Mouse (Mus musculus) c-Kit-positive CD71-negative TER-119-negative erythroid progenitor cells, embryonic 14.5 days (primary cell): Measurements from ENCODE around the gene Camk2n1.
"Not testable (repeated sequence)": the region's sequence is repeated elsewhere in the genome, so short reads cannot be mapped to it uniquely, and the experiment has no call there.

Source experiments
- DNase-seq: peaks from one replicate; pipeline ENCODE4 v3.0.0-alpha.2; 2013; ENCODE audit warnings: low read depth

The Camk2n1 gene

GRCm38 (mm10) chr4:138453753-138454570, at the start of gene Camk2n1:
Gene Camk2n1 (plus strand): TSS chr4:138454314.
- DNase-seq = no peak

- DNase-seq = no peak
Observed at GRCm38 (mm10) chr4:138404806-138405205, 49.3 kb upstream of the Camk2n1 start.

- peak; percentile 49 for DNase-seq
Observed at GRCm38 (mm10) chr4:138407479-138408194, 46.5 kb upstream of the Camk2n1 start.

GRCm38 (mm10) chr4:138411011-138411410, 43.1 kb upstream of the Camk2n1 start:
- no peak for DNase-seq

- DNase-seq = no peak
Observed at GRCm38 (mm10) chr4:138411504-138412121, 42.5 kb upstream of the Camk2n1 start.

- no peak for DNase-seq
Observed at GRCm38 (mm10) chr4:138414725-138415124, 39.4 kb upstream of the Camk2n1 start.

GRCm38 (mm10) chr4:138415991-138416390, 38.1 kb upstream of the Camk2n1 start:
- DNase-seq = no peak

- DNase-seq = no peak
Observed at GRCm38 (mm10) chr4:138416414-138416813, 37.7 kb upstream of the Camk2n1 start.

GRCm38 (mm10) chr4:138417882-138418281, 36.2 kb upstream of the Camk2n1 start:
- DNase-seq = no peak

GRCm38 (mm10) chr4:138418340-138418957, 35.7 kb upstream of the Camk2n1 start:
- no peak for DNase-seq

- DNase-seq = no peak
Observed at GRCm38 (mm10) chr4:138425028-138425427, 29.1 kb upstream of the Camk2n1 start.

- not testable (repeated sequence) for DNase-seq
Observed at GRCm38 (mm10) chr4:138425604-138426003, 28.5 kb upstream of the Camk2n1 start.

GRCm38 (mm10) chr4:138426778-138427705, 27.1 kb upstream of the Camk2n1 start:
- peak; percentile 73 for DNase-seq

GRCm38 (mm10) chr4:138429778-138430177, 24.3 kb upstream of the Camk2n1 start:
- no peak for DNase-seq

- no peak for DNase-seq
Observed at GRCm38 (mm10) chr4:138431340-138431739, 22.8 kb upstream of the Camk2n1 start.

GRCm38 (mm10) chr4:138434347-138435316, 19.5 kb upstream of the Camk2n1 start, which contains the start of gene Mul1:
Gene Mul1 (plus strand): TSS chr4:138434671.
- DNase-seq = peak; percentile 81

- no peak for DNase-seq
Observed at GRCm38 (mm10) chr4:138440062-138440461, 14.1 kb upstream of the Camk2n1 start.

GRCm38 (mm10) chr4:138444941-138445340, 9.2 kb upstream of the Camk2n1 start:
- no peak for DNase-seq

GRCm38 (mm10) chr4:138446981-138447380, 7.1 kb upstream of the Camk2n1 start:
- DNase-seq = no peak

GRCm38 (mm10) chr4:138447387-138447786, 6.7 kb upstream of the Camk2n1 start:
- peak; percentile 87 for DNase-seq
